Mouse (Mus musculus) embryonic stem cell, embryonic (primary cell): ENCODE measurements around the gene Tmem86b.

Experiments
- CTCF ChIA-PET, 4 experiments: fragments of 300-600 bp in 2 of 4; fragments of 350-600 bp in 2 of 4; sonication (Branson Sonifier 250); formaldehyde crosslinking; loops; one replicate each; lab custom pipeline; 2022; ENCODE audit warnings: inconsistent platforms in 2 of 4; lab: Charles Lee
- POLR2A ChIA-PET, 4 experiments: fragments of 300-600 bp in 2 of 4; fragments of 350-600 bp in 2 of 4; sonication (Branson Sonifier 250); formaldehyde crosslinking; loops; one replicate each; lab custom pipeline; 2022; ENCODE audit warnings: antibody characterized with exemption in 4 of 4, inconsistent platforms in 1 of 4; lab: Charles Lee

Gene Tmem86b

DNA sequence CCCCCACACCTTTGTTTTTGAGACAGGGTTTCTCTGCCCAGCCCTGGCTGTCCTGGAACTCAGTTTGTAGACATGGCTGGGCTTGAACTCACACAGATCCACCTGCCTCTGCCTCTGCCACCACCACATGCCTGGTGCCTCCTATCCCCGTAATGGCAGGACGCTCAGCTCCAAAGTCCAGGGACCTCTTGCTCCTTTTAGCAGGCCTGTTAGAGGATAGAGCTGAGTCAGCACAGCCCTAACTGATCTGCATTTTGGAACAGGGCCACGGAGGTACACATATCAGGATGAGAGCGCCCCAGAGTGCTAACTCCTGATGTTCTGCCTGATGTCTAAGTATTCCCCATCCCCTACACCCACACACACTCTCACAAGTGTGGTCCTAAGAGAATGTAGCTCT lies at the start of gene Tmem86b:
Gene Tmem86b (minus strand): TSS at position 392 of the 400 bp plus-strand sequence.
- ChIA-PET POLR2A (interaction anchor here in 1 of 4 experiments (0.6 to 1.7 kb wide), 3 partner anchors 50 to 181 kb away, joined by 4 read pairs; partner anchors contain the start of gene Ube2s), CTCF (interaction anchor here in 1 of 4 experiments (0.6 kb wide), 1 partner anchor 104 kb away, joined by 3 read pairs; no protein-coding TSS in a partner anchor)

- ChIA-PET CTCF (no interaction called here), POLR2A (interaction anchor here in 3 of 4 experiments (1.1 to 5.0 kb wide), 8 partner anchors 10 to 137 kb away, joined by 3 to 19 read pairs (median 7); partner anchors contain the start of genes Hspbp1 (in 3 of the 3), Cox6b2 (in 1 of the 3), Rpl28 (in 1 of the 3) and Ube2s (in 1 of the 3))
These were observed 44.0 kb upstream of the Tmem86b start for GRCm38 (mm10) chr7:4675200-4675599.

DNA sequence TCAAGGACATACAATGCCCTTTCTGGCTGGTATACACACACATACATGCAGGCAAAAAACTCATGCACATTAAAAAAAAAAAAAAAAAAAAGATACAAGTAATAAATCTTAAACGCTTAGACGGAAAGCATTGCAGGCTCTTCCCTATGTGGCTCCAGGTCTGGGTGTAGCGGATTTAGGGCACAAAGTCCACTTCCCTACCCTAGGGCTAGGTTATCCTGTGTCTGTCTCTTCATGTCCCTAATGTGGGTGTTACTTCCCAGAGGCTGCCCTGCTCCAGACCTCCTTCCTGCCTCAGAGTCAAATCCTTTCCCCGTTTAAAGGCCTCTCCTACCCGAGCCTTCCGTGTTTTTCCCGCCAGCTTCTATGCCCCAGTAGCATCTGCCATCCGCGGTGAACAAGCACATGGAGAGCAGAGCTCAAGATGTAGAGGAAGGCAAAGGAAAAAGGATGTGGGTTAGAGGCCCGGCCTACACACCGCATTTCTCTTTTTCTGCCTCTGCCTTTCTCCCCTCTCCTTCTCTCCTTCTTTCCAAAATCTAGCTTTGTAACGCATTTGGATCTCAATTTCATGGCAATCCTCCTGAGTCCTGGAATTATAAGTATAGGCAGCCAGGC lies 43.0 kb upstream of the Tmem86b start:
- POLR2A ChIA-PET = interaction anchor here in 3 of 4 experiments (0.6 to 5.0 kb wide), 14 partner anchors 10 to 139 kb away, joined by 3 to 19 read pairs (median 4); partner anchors contain the start of genes Hspbp1 (in 2 of the 3), Ube2s (in 2 of the 3), Cox6b2 (in 1 of the 3) and Kmt5c (in 1 of the 3)
- CTCF ChIA-PET = interaction anchor here in 1 of 4 experiments (0.8 kb wide), 1 partner anchor 10 kb away, joined by 3 read pairs; the partner anchor contains the start of gene Hspbp1

DNA sequence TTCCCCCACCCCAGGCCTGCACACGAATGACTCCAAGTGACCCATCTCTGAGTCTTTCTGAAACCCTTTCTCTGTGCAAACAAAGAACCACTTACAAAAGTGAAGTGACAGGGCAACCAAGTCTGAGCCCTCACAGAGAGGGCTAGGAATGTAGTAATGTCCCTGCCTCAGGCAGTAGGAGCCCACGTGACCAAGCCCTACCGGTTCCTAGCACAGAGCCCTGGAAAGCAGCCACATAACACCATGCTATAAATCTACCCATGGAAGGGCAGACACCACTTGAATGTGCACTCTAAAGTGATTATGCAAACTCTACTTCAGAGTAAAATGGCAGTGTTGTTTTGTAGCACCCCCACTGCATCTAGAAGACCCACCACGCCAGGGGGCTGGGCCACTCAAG lies 40.7 kb upstream of the Tmem86b start:
- POLR2A ChIA-PET = interaction anchor here in 2 of 4 experiments (0.6 to 5.0 kb wide), 4 partner anchors 13 to 324 kb away, joined by 3 to 19 read pairs (median 4); partner anchors contain the start of genes Hspbp1 (in 2 of the 2) and Cox6b2 (in 1 of the 2)
- CTCF ChIA-PET = no interaction called here

DNA sequence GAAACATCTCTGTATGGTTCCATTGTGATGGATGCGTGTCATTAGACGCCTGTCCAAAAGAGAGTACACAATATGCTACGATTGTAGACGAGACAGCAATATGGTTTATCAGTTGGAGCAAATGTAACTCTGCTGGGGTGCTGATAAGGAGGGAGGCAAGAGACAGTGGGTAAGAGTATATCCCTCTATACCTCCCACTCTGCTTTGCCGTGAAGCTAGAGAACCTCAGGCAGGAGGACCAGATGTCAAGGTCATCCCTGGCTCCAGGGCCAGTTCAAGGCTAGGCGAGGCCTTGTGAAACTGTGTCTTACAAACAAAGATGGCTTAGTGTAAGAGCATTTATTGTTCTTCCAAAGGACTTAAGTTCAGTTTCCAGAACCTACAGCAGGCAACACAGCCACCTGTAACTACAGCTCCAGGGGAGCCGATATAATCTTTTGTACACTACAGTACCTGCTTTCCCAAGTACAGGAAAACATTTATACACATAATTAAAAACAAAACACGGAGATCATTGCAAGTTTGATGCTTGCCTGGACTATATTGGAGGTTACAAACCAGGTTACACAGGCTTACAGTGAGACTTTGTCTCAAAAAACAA lies 39.5 kb upstream of the Tmem86b start:
- ChIA-PET POLR2A (interaction anchor here in 2 of 4 experiments (0.6 to 1.6 kb wide), 7 partner anchors 14 to 142 kb away, joined by 3 to 6 read pairs (median 4); partner anchors contain the start of genes Hspbp1 (in 2 of the 2) and Cox6b2 (in 1 of the 2)), CTCF (interaction anchor here in 1 of 4 experiments (0.7 kb wide), 1 partner anchor 230 kb away, joined by 3 read pairs; no protein-coding TSS in a partner anchor)

DNA sequence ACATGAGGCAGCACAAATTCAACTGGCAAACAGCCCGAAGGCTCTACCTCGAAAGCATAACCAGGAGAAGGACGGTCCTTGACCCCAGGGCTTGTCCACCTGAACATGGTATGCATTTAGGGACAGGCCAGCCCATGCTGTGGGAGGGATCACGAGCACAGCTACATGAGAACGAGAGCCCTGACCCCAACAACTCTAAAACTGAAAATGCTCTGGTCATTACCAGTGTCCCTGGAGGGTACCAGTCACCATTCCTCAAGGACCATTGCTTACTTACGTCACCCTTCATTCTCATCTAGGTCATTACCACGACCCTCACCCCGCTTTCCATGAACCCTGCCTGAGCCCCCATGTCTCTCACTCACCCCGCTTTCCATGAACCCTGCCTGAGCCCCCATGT lies 37.9 kb upstream of the Tmem86b start:
- CTCF ChIA-PET = no interaction called here
- POLR2A ChIA-PET = interaction anchor here in 2 of 4 experiments (0.8 to 2.6 kb wide), 3 partner anchors 9 to 36 kb away, joined by 3 to 10 read pairs (median 5); partner anchors contain the start of gene Hspbp1 (in 1 of the 2)

DNA sequence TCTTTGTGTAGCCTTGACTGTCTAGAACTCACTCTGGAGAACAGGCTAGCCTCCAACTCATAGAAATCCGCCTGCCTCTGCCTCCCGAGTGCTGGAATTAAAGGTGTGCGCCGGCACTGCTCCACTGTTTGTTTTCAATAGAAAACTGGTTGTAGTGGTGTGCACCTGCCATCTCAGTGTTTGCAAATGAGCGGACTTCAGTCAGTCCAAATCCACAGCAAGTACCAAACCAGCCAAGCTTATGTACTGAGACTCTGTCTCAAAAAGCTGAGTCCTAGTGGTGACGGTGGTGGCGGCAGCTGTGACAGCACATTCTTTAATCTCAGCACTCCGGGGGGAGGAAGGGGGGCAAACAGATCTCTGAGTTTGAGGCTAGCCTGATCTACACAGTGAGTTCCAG lies 37.3 kb upstream of the Tmem86b start:
- POLR2A ChIA-PET = interaction anchor here in 3 of 4 experiments (0.6 to 2.8 kb wide), 11 partner anchors 9 to 199 kb away, joined by 3 to 15 read pairs (median 6); partner anchors contain the start of genes Cox6b2 (in 1 of the 3), Hspbp1 (in 1 of the 3), Ppp6r1 (in 1 of the 3) and Rpl28 (in 1 of the 3)

DNA sequence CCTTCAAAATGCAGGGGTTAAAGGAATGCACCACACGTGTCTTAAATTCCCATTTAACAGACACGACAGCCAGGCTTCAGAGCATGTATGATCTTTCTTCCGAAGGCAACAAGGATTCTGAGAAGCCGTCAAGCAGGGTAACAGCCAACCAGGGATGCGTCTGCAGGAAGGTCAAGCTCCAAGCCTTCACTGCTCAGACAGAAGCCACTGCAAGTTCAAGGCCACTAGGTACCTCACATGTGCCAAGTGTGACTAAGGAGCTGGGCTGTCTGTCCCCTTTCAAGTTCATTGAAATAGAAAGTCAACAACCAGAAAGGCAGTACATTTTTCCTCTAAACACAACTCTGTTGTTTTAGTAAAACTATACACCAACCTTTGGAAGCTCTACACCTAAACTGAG lies 35.6 kb upstream of the Tmem86b start:
- CTCF ChIA-PET = interaction anchor here in 3 of 4 experiments (0.5 to 1.5 kb wide), 4 partner anchors 44 to 174 kb away, joined by 3 to 4 read pairs (median 4); partner anchors contain the start of gene Cox6b2 (in 1 of the 3)

More for the DNA sequence above, 37.3 kb upstream of the Tmem86b start:
- CTCF ChIA-PET = interaction anchor here in 2 of 4 experiments (0.7 to 1.4 kb wide), 2 partner anchors 10 to 70 kb away, joined by 3 to 5 read pairs; partner anchors contain the start of gene Ppp6r1 (in 1 of the 2)

DNA sequence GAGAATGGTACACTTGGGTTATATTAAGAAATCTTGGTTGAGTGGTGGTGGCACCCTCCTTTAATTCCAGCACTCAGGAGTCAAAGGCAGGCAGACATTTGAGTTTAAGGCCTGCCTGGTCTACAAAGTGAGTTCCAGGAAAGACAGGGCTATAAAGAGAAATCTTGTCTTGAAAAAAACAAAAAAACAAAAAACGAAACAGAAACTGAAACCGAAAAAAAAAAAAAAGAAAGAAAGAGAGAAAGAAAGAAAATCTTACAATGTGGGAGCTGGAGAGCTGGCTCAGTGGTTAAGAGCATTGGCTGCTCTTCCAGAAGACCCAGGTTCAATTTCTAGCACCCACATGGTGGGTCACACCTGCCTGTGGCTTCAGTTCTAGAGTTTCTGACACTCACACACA lies 32.5 kb upstream of the Tmem86b start:
- POLR2A ChIA-PET = interaction anchor here in 2 of 4 experiments (0.9 to 2.7 kb wide), 4 partner anchors 21 to 327 kb away, joined by 3 to 14 read pairs (median 4); partner anchors contain the start of genes Hspbp1 (in 2 of the 2) and Rpl28 (in 1 of the 2)
- CTCF ChIA-PET = no interaction called here

More for the DNA sequence above, 35.6 kb upstream of the Tmem86b start:
- POLR2A ChIA-PET = interaction anchor here in 3 of 4 experiments (0.7 to 2.8 kb wide), 13 partner anchors 8 to 146 kb away, joined by 3 to 15 read pairs (median 6); partner anchors contain the start of genes Ube2s (in 3 of the 3), Rpl28 (in 2 of the 3), Cox6b2 (in 1 of the 3) and Hspbp1 (in 1 of the 3)

DNA sequence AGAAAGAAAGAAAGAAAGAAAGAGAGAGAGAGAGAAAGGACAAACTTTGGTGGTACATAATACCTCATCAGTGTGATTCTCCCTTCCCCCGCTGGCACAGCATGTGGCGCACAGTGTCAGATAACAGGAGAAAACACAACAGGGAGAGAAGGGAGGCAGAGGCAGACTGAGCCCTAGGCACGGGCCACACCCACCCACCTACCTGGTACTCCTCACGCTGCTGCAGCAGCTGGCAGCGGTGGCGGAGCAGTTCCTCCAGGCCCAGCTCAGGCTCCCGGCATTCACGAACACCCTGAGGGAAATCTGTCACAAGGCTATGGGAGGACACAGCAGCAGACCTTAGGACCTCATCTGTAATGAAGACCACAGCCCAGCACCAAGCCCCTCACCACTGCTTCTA lies 32.0 kb upstream of the Tmem86b start:
- CTCF ChIA-PET = no interaction called here
- POLR2A ChIA-PET = interaction anchor here in 3 of 4 experiments (0.7 to 2.7 kb wide), 12 partner anchors 12 to 328 kb away, joined by 3 to 14 read pairs (median 4); partner anchors contain the start of genes Hspbp1 (in 2 of the 3), Ube2s (in 2 of the 3), Cox6b2 (in 1 of the 3) and Kmt5c (in 1 of the 3)

DNA sequence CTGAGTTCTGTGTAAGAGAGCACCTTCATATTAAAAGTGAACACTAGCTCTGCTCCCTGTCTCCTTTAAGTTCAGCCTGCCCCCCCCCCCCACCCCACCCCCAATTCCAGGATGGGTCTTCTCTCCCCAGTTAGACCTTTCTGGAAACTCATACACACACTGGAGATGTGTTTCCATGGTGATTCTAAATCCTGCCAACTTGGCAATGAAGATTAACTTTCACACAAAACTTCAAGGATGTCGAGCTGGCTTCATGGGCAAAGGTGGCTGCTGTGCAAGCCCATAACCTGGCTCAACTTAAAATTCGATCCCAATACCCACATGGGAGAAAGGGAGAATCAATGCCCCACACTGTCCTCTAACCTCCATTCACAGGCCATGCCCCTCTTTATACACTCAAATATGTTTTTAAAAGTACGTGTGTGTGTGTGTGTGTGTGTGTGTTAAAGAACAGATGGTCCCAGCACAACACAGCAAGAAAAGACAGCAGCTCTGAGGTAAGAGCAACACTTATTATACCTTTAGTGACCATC lies 28.8 kb upstream of the Tmem86b start:
- CTCF ChIA-PET = interaction anchor here in 3 of 4 experiments (0.7 to 1.4 kb wide), 3 partner anchors 140 to 280 kb away, joined by 3 read pairs; no protein-coding TSS in a partner anchor
- POLR2A ChIA-PET = interaction anchor here in 3 of 4 experiments (0.5 to 3.7 kb wide), 30 partner anchors 9 to 1015 kb away, joined by 3 to 29 read pairs (median 5); partner anchors contain the start of genes Hspbp1 (in 2 of the 3), Rpl28 (in 2 of the 3), Ube2s (in 2 of the 3) and Cnot3 (in 1 of the 3)

- POLR2A ChIA-PET = interaction anchor here (0.6 to 3.7 kb wide), 50 partner anchors 9 to 993 kb away, joined by 3 to 29 read pairs (median 5); partner anchors contain the start of genes Hspbp1 (in 3 of the 4), Ube2s (in 3 of the 4), Cox6b2 (in 2 of the 4) and Rpl28 (in 2 of the 4)
- CTCF ChIA-PET = interaction anchor here (0.6 to 1.4 kb wide), 6 partner anchors 9 to 205 kb away, joined by 3 to 12 read pairs (median 4); no protein-coding TSS in a partner anchor
These were observed 27.8 kb upstream of the Tmem86b start, which contains the start of gene Ppp6r1 for GRCm38 (mm10) chr7:4658912-4659551. Gene Ppp6r1 (minus strand): TSS chr7:4659019.

GRCm38 (mm10) chr7:4658128-4658907 lies 27.1 kb upstream of the Tmem86b start:
- ChIA-PET CTCF (interaction anchor here (0.6 to 1.3 kb wide), 6 partner anchors 10 to 206 kb away, joined by 3 to 12 read pairs (median 4); partner anchors contain the start of gene Tnni3 (in 1 of the 4)), POLR2A (interaction anchor here (0.6 to 3.7 kb wide), 46 partner anchors 9 to 993 kb away, joined by 3 to 29 read pairs (median 5); partner anchors contain the start of genes Hspbp1 (in 3 of the 4), Rpl28 (in 3 of the 4), Ube2s (in 3 of the 4) and Cox6b2 (in 2 of the 4))

DNA sequence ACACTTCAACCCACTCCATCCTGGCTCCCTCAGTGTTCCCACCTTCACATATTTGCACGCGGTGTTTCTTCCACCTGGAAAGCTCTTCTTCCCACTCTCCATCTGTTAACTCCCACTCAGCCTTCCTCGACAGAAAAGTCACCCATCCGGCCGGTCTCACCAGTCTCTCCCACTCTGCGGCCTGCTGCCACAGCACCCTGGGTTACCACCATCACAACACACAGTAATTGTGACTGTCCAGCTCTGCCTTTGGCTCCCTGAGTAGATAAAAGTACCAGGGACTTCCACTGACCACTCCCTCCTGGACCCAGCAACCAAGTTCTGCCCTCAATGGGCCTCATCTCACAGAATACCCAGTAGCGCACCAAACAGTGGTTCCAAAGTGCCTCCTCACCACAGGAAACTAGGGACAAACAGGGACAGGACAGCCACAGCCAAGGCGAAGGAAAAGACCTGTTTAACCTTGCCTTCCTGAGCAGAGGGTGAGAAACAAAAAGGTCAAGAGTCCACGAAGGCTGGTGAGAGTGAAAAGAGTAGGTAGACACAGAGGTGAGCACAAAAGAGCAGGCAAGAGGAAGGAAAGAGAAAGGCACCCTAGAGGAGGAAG lies 26.4 kb upstream of the Tmem86b start:
- POLR2A ChIA-PET = interaction anchor here (0.6 to 3.7 kb wide), 21 partner anchors 10 to 266 kb away, joined by 3 to 29 read pairs (median 11); partner anchors contain the start of genes Rpl28 (in 3 of the 4), Hspbp1 (in 2 of the 4), Ube2s (in 2 of the 4) and Cox6b2 (in 1 of the 4)

DNA sequence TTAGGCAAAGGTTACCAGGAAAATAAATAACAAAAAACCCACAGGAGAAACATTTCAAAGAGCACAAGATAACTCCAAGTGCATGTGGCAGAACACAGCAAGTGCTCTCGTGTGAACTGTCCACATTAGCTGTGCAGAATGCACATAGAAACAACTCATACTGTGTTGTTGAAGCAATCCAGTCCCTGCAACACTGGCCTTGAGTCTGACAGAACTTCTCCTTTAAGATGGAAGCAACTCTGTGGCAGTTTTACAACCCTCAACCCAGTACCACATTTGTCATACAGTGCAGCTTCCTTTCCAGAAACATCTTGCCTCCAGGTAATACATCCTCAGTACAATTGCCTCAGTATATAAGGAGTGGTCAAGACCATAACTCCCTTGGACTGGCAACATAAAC lies 25.6 kb upstream of the Tmem86b start:
- POLR2A ChIA-PET = interaction anchor here in 2 of 4 experiments (0.8 to 3.7 kb wide), 8 partner anchors 9 to 156 kb away, joined by 3 to 18 read pairs (median 6); partner anchors contain the start of genes Hspbp1 (in 1 of the 2), Kmt5c (in 1 of the 2) and Ube2s (in 1 of the 2)
- CTCF ChIA-PET = interaction anchor here in 2 of 4 experiments (0.5 to 1.0 kb wide), 2 partner anchors 144 to 277 kb away, joined by 3 to 4 read pairs; no protein-coding TSS in a partner anchor

More for the DNA sequence above, 26.4 kb upstream of the Tmem86b start:
- CTCF ChIA-PET = interaction anchor here in 2 of 4 experiments (0.5 to 1.2 kb wide), 3 partner anchors 47 to 277 kb away, joined by 3 to 5 read pairs (median 4); no protein-coding TSS in a partner anchor
